Mouse (Mus musculus): Measurements from ENCODE around the gene Hfe2. TPM values are rescaled to one million over a fixed set of nuclear protein-coding genes. Genes with fewer than 3 reads are reported as not detected.
"Not testable (repeated sequence)": the region's sequence is repeated elsewhere in the genome, so short reads cannot be mapped to it uniquely, and the experiment has no call there.

Hfe2 gene
- 1 to 10 TPM in 1 of 2 experiments, under 1 TPM in 1; 0.77 to 2.1 TPM for total RNA-seq (2021)

GRCm38 (mm10) chr3:96524914-96525313 lies at the start of gene Hfe2:
Gene Hfe2, plus strand, starts transcription at chr3:96525172.
- intact Hi-C loops (cut with DNase I) = loop anchor here (10.0 kb wide), 1 partner anchor 1150 kb away; the partner anchor contains the start of gene Gm17651
- no peak for DNase-seq (ENCODE audit: low spot score in 2 of 2)

- no peak for DNase-seq (ENCODE audit: low spot score in 2 of 2)
- intact Hi-C loops (cut with DNase I) = no loop called here
These were observed 47.9 kb upstream of the Hfe2 start for GRCm38 (mm10) chr3:96477084-96477483.

- intact Hi-C loops (cut with DNase I) = no loop called here
- no peak for DNase-seq (ENCODE audit: low spot score in 2 of 2)
These were observed 47.4 kb upstream of the Hfe2 start for GRCm38 (mm10) chr3:96477558-96477957.

GRCm38 (mm10) chr3:96479249-96479648 lies 45.7 kb upstream of the Hfe2 start:
- DNase-seq (ENCODE audit: low spot score in 2 of 2) = no peak
- intact Hi-C loops (cut with DNase I) = no loop called here

- intact Hi-C loops (cut with DNase I) = no loop called here
- DNase-seq (ENCODE audit: low spot score in 2 of 2) = no peak
These were observed 44.2 kb upstream of the Hfe2 start for GRCm38 (mm10) chr3:96480684-96481270.

- intact Hi-C loops (cut with DNase I) = no loop called here
- no peak for DNase-seq (ENCODE audit: low spot score in 2 of 2)
These were observed 43.1 kb upstream of the Hfe2 start for GRCm38 (mm10) chr3:96481856-96482255.

GRCm38 (mm10) chr3:96482451-96482850 lies 42.5 kb upstream of the Hfe2 start:
- intact Hi-C loops (cut with DNase I) = no loop called here
- no peak for DNase-seq (ENCODE audit: low spot score in 2 of 2)

- DNase-seq (ENCODE audit: low spot score in 2 of 2); intact Hi-C loops (cut with DNase I): not testable (repeated sequence)
These were observed 41.9 kb upstream of the Hfe2 start for GRCm38 (mm10) chr3:96483044-96483443.

GRCm38 (mm10) chr3:96483946-96484345 lies 41.0 kb upstream of the Hfe2 start:
- intact Hi-C loops (cut with DNase I) = no loop called here
- no peak for DNase-seq (ENCODE audit: low spot score in 2 of 2)

GRCm38 (mm10) chr3:96484921-96485320 lies 40.1 kb upstream of the Hfe2 start:
- DNase-seq (ENCODE audit: low spot score in 2 of 2) = no peak
- intact Hi-C loops (cut with DNase I) = no loop called here

- DNase-seq (ENCODE audit: low spot score in 2 of 2) = no peak
- intact Hi-C loops (cut with DNase I) = no loop called here
These were observed 39.6 kb upstream of the Hfe2 start for GRCm38 (mm10) chr3:96485361-96485760.

GRCm38 (mm10) chr3:96486064-96486827 lies 38.7 kb upstream of the Hfe2 start:
- intact Hi-C loops (cut with DNase I); DNase-seq (ENCODE audit: low spot score in 2 of 2): not testable (repeated sequence)

GRCm38 (mm10) chr3:96486828-96487559 lies 38.0 kb upstream of the Hfe2 start:
- intact Hi-C loops (cut with DNase I); DNase-seq (ENCODE audit: low spot score in 2 of 2): not testable (repeated sequence)

- intact Hi-C loops (cut with DNase I) = no loop called here
- DNase-seq (ENCODE audit: low spot score in 2 of 2) = no peak
These were observed 37.2 kb upstream of the Hfe2 start for GRCm38 (mm10) chr3:96487596-96488289.

GRCm38 (mm10) chr3:96488290-96488906 lies 36.6 kb upstream of the Hfe2 start:
- intact Hi-C loops (cut with DNase I); DNase-seq (ENCODE audit: low spot score in 2 of 2): not testable (repeated sequence)

GRCm38 (mm10) chr3:96488907-96489629 lies 35.9 kb upstream of the Hfe2 start:
- DNase-seq (ENCODE audit: low spot score in 2 of 2); intact Hi-C loops (cut with DNase I): not testable (repeated sequence)

GRCm38 (mm10) chr3:96489636-96490035 lies 35.3 kb upstream of the Hfe2 start:
- not testable (repeated sequence) for DNase-seq (ENCODE audit: low spot score in 2 of 2)

GRCm38 (mm10) chr3:96494456-96494855 lies 30.5 kb upstream of the Hfe2 start:
- DNase-seq (ENCODE audit: low spot score in 2 of 2); intact Hi-C loops (cut with DNase I): not testable (repeated sequence)

More at GRCm38 (mm10) chr3:96489636-96490035, 35.3 kb upstream of the Hfe2 start:
- intact Hi-C loops (cut with DNase I) = not testable (repeated sequence)

GRCm38 (mm10) chr3:96494912-96495311 lies 30.1 kb upstream of the Hfe2 start:
- no peak for DNase-seq (ENCODE audit: low spot score in 2 of 2)
- intact Hi-C loops (cut with DNase I) = no loop called here
